11 mouse cellular contexts compared by ENCODE assay signal in the genomic region with DNA sequence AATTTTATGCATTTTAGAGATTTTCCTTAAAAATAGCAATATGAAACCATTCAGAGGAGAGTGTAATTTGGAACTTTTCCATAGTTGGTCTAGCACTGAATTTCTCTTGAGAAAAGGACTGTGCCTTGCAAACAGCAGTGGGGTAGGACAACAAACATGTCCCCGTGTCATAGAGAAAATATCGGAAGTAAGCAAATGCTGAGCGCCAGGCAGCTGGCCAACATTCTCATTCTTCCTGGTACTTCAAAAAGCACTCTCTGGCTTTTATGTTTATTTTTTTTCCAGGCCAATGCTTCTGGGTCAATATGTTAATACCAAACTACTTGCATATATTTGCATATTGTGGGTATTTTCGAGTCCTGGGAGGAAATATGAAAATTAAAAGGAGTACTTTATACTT.
A peak's percentile ranks its signal among the peaks of the same experiment; 100 is the strongest.
DNase-seq lines count a peak whose midpoint lies in the region; TF ChIP-seq lines count a peak whose summit lies in the region.
"Had no signal": no experiment of that assay in that cellular context is flagged by ENCODE, and none has a peak within 500 bp of the region (broad histone marks: within the 10 kb centered on the region; RNA-seq: fewer than 3 reads in every experiment).

No protein-coding gene starts in this region.

- no peak overlapping the region for H3K4me3 ChIP-seq in left cerebral cortex, adult 2 months
- H3K4me3 ChIP-seq: forebrain, embryonic 10.5 days; heart, embryonic 13.5 days; limb, embryonic 15.5 days; midbrain, embryonic 12.5 days had no signal

- TF ChIP-seq CTCF in left cerebral cortex, adult 2 months (IDR thresholded peaks at IDR 0.05), result no peak

- peak; percentile 15 to 16 for DNase-seq in left cerebral cortex, adult 2 months (ENCODE audit: extremely low spot score in 1 of 2, low spot score in 2 of 2)
- no peak for DNase-seq in left cerebral cortex, postnatal 36 days (ENCODE audit: low spot score in 2 of 2)
- DNase-seq in cerebellum, postnatal 36 days, result peak; percentile 18 to 31
- DNase-seq in kidney, postnatal 4 days, result peak; percentile 8 to 28
- DNase-seq in lung, postnatal 4 days, result peak; percentile 14 to 48
- no peak for DNase-seq in gastrocnemius, postnatal 14 days
- DNase-seq in T-cell, adult 2 months (ENCODE audit: low spot score), result no peak

- no peak overlapping the region for H3K27ac ChIP-seq in left cerebral cortex, adult 2 months
- H3K27ac ChIP-seq: forebrain, embryonic 10.5 days; heart, embryonic 13.5 days; limb, embryonic 15.5 days; midbrain, embryonic 12.5 days had no signal

- intact Hi-C loops in left cerebral cortex, adult 2 months (cut with DNase I), result loop anchor here (5.0 to 10.0 kb wide), 2 partner anchors 118 to 270 kb away; no protein-coding TSS in a partner anchor
- intact Hi-C loops in left cerebral cortex, postnatal 36 days (cut with DNase I), result no loop called here
- intact Hi-C loops in gastrocnemius, postnatal 14 days (cut with DNase I; ENCODE audit: low total_unique reads), result no loop called here

Comparison
In these comparisons a context has a peak if more than half of its experiments do, and no peak if none do; other contexts are left out.
1. DNase-seq: peak in left cerebral cortex, adult 2 months (2 of 2), cerebellum, postnatal 36 days (2 of 2), kidney, postnatal 4 days (2 of 2) and lung, postnatal 4 days (2 of 2); none in left cerebral cortex, postnatal 36 days (0 of 2), gastrocnemius, postnatal 14 days (single experiment) and T-cell, adult 2 months (single experiment).